15 mouse cellular contexts compared by ENCODE assay signal in genomic region chr10:82676949-82677348, GRCm38 (mm10). TPM values are rescaled to one million over a fixed set of nuclear protein-coding genes. Genes with fewer than 3 reads are reported as not detected.
DNase-seq lines count a peak whose midpoint lies in the region; ATAC-seq and TF ChIP-seq lines count a peak whose summit lies in the region.
"Had no signal": no experiment of that assay in that cellular context is flagged by ENCODE, and none has a peak within 500 bp of the region (broad histone marks: within the 10 kb centered on the region; RNA-seq: fewer than 3 reads in every experiment).

No protein-coding gene starts in this region.

- ATAC-seq in cerebellum, adult (ENCODE audit: insufficient number of reproducible peaks, low FRiP score, low TSS enrichment): peak; percentile 97
- ATAC-seq: forebrain, embryonic 14.5 days had no signal

- H3K27ac ChIP-seq in heart, adult 2 months: no peak overlapping the region
- H3K27ac ChIP-seq: embryonic facial prominence, embryonic 15.5 days; limb, embryonic 12.5 days; neural tube, embryonic 15.5 days had no signal

- H3K4me1 ChIP-seq in heart, adult 2 months (ENCODE audit: control insufficient read depth, insufficient read depth, low read length): no peaks in the 10 kb centered on the region
- H3K4me1 ChIP-seq: embryonic facial prominence, embryonic 15.5 days; limb, embryonic 12.5 days; neural tube, embryonic 15.5 days had no signal

- 72% methylated on average over 6 of the region's 6 CpGs for WGBS in heart, adult 2 months

- H3K4me3 ChIP-seq in heart, adult 2 months: no peak overlapping the region
- H3K4me3 ChIP-seq: embryonic facial prominence, embryonic 15.5 days; limb, embryonic 12.5 days; neural tube, embryonic 15.5 days had no signal

- no peaks in the 10 kb centered on the region for H3K36me3 ChIP-seq in heart, adult 2 months (ENCODE audit: control insufficient read depth, insufficient read depth, low read length)
- H3K36me3 ChIP-seq: embryonic facial prominence, embryonic 15.5 days; limb, embryonic 12.5 days; neural tube, embryonic 15.5 days had no signal

- TF ChIP-seq CTCF in heart, adult 2 months (IDR thresholded peaks at IDR 0.05): no peak

- no peak for TF ChIP-seq POLR2A in heart, adult 2 months (IDR thresholded peaks at IDR 0.05; ENCODE audit: insufficient read depth, low read depth, low read length)

- no peak overlapping the region for H3K9ac ChIP-seq in heart, adult 2 months (ENCODE audit: low read depth, low read length)
- H3K9ac ChIP-seq: embryonic facial prominence, embryonic 15.5 days; limb, embryonic 12.5 days; neural tube, embryonic 15.5 days had no signal

- intact Hi-C loops in left cerebral cortex, postnatal 10 days (cut with DNase I): no loop called here
- intact Hi-C loops in heart, adult 2 months (cut with DNase I): no loop called here

- no peaks in the 10 kb centered on the region for H3K27me3 ChIP-seq in heart, adult 2 months (ENCODE audit: control insufficient read depth, insufficient read depth, low read length)
- H3K27me3 ChIP-seq: embryonic facial prominence, embryonic 15.5 days; limb, embryonic 12.5 days; neural tube, embryonic 15.5 days had no signal

- no peak for TF ChIP-seq EP300 in heart, adult 2 months (IDR thresholded peaks at IDR 0.05; ENCODE audit: insufficient read depth, low read depth, low read length)

- no peaks in the 10 kb centered on the region for H3K79me2 ChIP-seq in heart, adult 2 months (replicated peaks; ENCODE audit: control insufficient read depth, insufficient read depth, low read length)

- peak; percentile 66 for DNase-seq in left cerebral cortex, adult 18-20 months (ENCODE audit: low spot score in 2 of 2)
- no peak for DNase-seq in left cerebral cortex, postnatal 10 days (ENCODE audit: extremely low spot score in 1 of 2, low spot score in 2 of 2)
- DNase-seq in cerebellum, adult 9-10 months: peak; percentile 96
- DNase-seq in layer of hippocampus, adult 9-11 months: peak; percentile 65
- DNase-seq in embryo, embryonic 10 days (ENCODE audit: low spot score): no peak
- no peak for DNase-seq in heart, adult 2 months
- no peak for DNase-seq in spleen, postnatal 4 days (ENCODE audit: low spot score in 2 of 2)
- DNase-seq: heart, postnatal 14 days; kidney, postnatal 10 days; retina, postnatal 1 day had no signal

RNA-seq across cellular contexts. Expression of gene Glt8d2, which starts 13.5 kb away (rescaled TPM):
- 10 to 100 TPM; 25.4 to 25.9 TPM for total RNA-seq in left cerebral cortex, adult 18-20 months (2021)
- total RNA-seq in left cerebral cortex, postnatal 10 days (2021): 1 to 10 TPM; 2.7 to 2.9 TPM
- total RNA-seq in heart, adult 2 months (2021): 1 to 10 TPM; 2.2 to 2.8 TPM
- polyA plus RNA-seq in heart, adult 2 months (2012; rRNA removed): 3.0 and 3.5 TPM in 2 replicates

RNA-seq across cellular contexts. Expression of gene Hcfc2, which starts 19.0 kb away (rescaled TPM):
- 10 to 100 TPM; 49.4 to 58.5 TPM for total RNA-seq in left cerebral cortex, adult 18-20 months (2021)
- total RNA-seq in left cerebral cortex, postnatal 10 days (2021): 10 to 100 TPM; 28.1 to 29.7 TPM
- total RNA-seq in heart, adult 2 months (2021): 10 to 100 TPM; 29.1 to 29.8 TPM
- polyA plus RNA-seq in heart, adult 2 months (2012; rRNA removed): 11.2 and 19.6 TPM in 2 replicates

RNA-seq across cellular contexts. Expression of gene Tdg, which starts 47.3 kb away (rescaled TPM):
- total RNA-seq in left cerebral cortex, adult 18-20 months (2021): 10 to 100 TPM; 35.7 to 41.1 TPM
- 10 to 100 TPM; 72.4 to 75.9 TPM for total RNA-seq in left cerebral cortex, postnatal 10 days (2021)
- 10 to 100 TPM in 1 of 2 experiments, 1 to 10 TPM in 1; 9.8 to 11.1 TPM for total RNA-seq in heart, adult 2 months (2021)
- polyA plus RNA-seq in heart, adult 2 months (2012; rRNA removed): 10.5 and 16.7 TPM in 2 replicates

RNA-seq across cellular contexts. Expression of gene 1190007I07Rik, which starts 53.9 kb away (rescaled TPM):
- total RNA-seq in left cerebral cortex, adult 18-20 months (2021): 10 to 100 TPM; 18.1 to 20.9 TPM
- 10 to 100 TPM; 16.1 to 17.4 TPM for total RNA-seq in left cerebral cortex, postnatal 10 days (2021)
- total RNA-seq in heart, adult 2 months (2021): 10 to 100 TPM; 22.3 to 29.5 TPM
- polyA plus RNA-seq in heart, adult 2 months (2012; rRNA removed): 29.5 and 44.6 TPM in 2 replicates

Comparison
In these comparisons a context has a peak if more than half of its experiments do, and no peak if none do; other contexts are left out.
1. DNase-seq: peak in left cerebral cortex, adult 18-20 months (2 of 2), cerebellum, adult 9-10 months (single experiment) and layer of hippocampus, adult 9-11 months (single experiment); none in left cerebral cortex, postnatal 10 days (0 of 2), embryo, embryonic 10 days (single experiment), heart, adult 2 months (0 of 2) and spleen, postnatal 4 days (0 of 2).
2. RNA of gene Glt8d2, which starts 13.5 kb away (total RNA-seq): 25.4 to 25.9 TPM in left cerebral cortex, adult 18-20 months; 2.7 to 2.9 TPM in left cerebral cortex, postnatal 10 days and 2.2 to 2.8 TPM in heart, adult 2 months; every median in the first group is over 4 times any median in the second.